Mouse (Mus musculus) neural tube, embryonic 14.5 days (tissue): Measurements from ENCODE around the gene Cenpn. TPM values are rescaled to one million over a fixed set of nuclear protein-coding genes. Genes with fewer than 3 reads are reported as not detected.

Source experiments
- ATAC-seq: fragments of 200-750 bp; cut with Nextera tagmentation; 2 replicates; pipeline ENCODE4 v1.8.0; 2017; ENCODE audit warnings: low read depth, mild to moderate bottlenecking, moderate TSS enrichment, moderate library complexity
- H3K27ac ChIP-seq: fragments of 300-500 bp; sonication (generic); 2 replicates; pipeline ENCODE4 v1.5.1; 2014; ENCODE audit warnings: low read depth, mild to moderate bottlenecking, control low read depth, low read length, moderate library complexity, mixed read lengths
- H3K27me3 ChIP-seq: fragments of 300-500 bp; sonication (generic); 2 replicates; pipeline ENCODE4 v1.6.1; 2014; ENCODE audit warnings: low read length; ENCODE audit not compliant: control insufficient read depth, insufficient read depth
- H3K36me3 ChIP-seq: fragments of 300-500 bp; sonication (generic); 2 replicates; pipeline ENCODE4 v1.6.1; 2014; ENCODE audit warnings: low read length, mixed read lengths; ENCODE audit not compliant: control insufficient read depth, insufficient read depth
- H3K4me1 ChIP-seq: fragments of 300-500 bp; sonication (generic); 2 replicates; pipeline ENCODE4 v1.6.1; 2014; ENCODE audit warnings: low read length; ENCODE audit not compliant: control insufficient read depth, insufficient read depth
- H3K4me2 ChIP-seq: fragments of 300-500 bp; sonication (generic); 2 replicates; pipeline ENCODE4 v1.6.1; 2014; ENCODE audit warnings: mild to moderate bottlenecking, low read depth, low read length, control low read depth
- H3K4me3 ChIP-seq: fragments of 300-500 bp; sonication (generic); 2 replicates; pipeline ENCODE4 v1.5.1; 2014; ENCODE audit warnings: low read depth, low read length, control low read depth, mixed read lengths
- H3K9ac ChIP-seq: fragments of 300-500 bp; sonication (generic); replicated peaks from 2 replicates; pipeline ENCODE4 v1.6.1; 2014; ENCODE audit warnings: low read depth, mild to moderate bottlenecking, control low read depth, low read length, mixed read lengths
- H3K9me3 ChIP-seq: fragments of 300-500 bp; sonication (generic); 2 replicates; pipeline ENCODE4 v1.6.1; 2016; ENCODE audit warnings: low read length; ENCODE audit not compliant: control insufficient read depth
- WGBS: fragments of 180-500 bp; shearing (Covaris S2); extraction: QIAGEN DNeasy Blood & Tissue Kit; methylation state at CpG from one replicate; pipeline ENCODE4 v1.1.7; 2014; 5-methylcytosine and 5-hydroxymethylcytosine counted together
- polyA plus RNA-seq: library from polyadenylated mRNA; unstranded; fragments of >200 nt; fragmentation: Nextera tagmentation; extraction: Ambion mirVana; gene quantifications from 2 replicates; pipeline ENCODE4 v1.2.1, GENCODE M21; 2014

The Cenpn gene
- polyA plus RNA-seq, 1 experiment from 2014 or later = 7.1 TPM

DNA sequence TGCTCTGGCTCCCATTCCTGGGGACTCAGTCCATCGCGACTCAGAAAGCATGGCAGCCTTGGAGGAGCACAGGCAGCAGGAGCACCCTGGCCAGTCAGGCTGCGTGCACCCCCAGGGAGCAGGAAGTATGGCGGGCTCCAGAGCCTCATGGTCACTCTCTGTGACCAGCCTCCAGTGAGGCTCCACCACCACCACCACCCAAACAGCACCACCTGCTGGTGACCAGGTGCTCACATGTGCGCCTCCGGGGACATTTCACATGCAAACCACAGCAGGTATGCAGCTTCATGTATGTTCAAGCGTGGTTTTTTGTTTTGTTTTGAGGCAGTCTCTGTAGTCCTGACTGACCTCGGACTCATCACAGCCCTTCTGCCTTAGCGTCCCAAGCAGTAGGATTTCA, 6.3 kb downstream of the Cenpn start:
- H3K4me2 ChIP-seq = no peak overlapping the region
- no peaks in the 10 kb centered on the region for H3K27me3 ChIP-seq
- H3K9ac ChIP-seq = no peak overlapping the region
- no peak for ATAC-seq
- H3K9me3 ChIP-seq = no peaks in the 10 kb centered on the region
- H3K36me3 ChIP-seq = no peaks in the 10 kb centered on the region
- no peak overlapping the region for H3K4me3 ChIP-seq
- 83% methylated on average over 9 of the region's 9 CpGs for WGBS
- no peak overlapping the region for H3K27ac ChIP-seq
- H3K4me1 ChIP-seq = no peaks in the 10 kb centered on the region

DNA sequence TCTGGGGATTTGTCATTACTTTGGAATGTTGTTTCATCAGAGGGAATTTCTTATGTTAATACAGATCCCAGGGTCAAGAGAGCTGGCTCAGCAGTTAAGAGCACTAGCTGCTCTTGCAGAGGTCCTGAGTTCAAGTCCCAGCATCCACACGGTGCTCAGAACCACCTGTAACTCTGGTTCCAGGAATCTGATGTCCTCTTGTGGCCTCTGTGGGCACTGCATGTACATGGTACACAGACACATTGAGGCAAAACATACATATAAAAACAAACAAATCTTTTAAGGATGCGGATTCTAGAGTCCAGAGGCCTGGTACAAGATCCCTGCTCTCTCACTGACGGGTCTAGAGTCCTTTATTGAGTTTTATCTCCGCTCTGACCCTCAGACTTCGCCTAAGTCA, 7.1 kb downstream of the Cenpn start:
- no peak for ATAC-seq
- Histone ChIP-seq H3K9me3 (no peaks in the 10 kb centered on the region), H3K27ac (no peak overlapping the region), H3K36me3 (no peaks in the 10 kb centered on the region), H3K9ac (no peak overlapping the region), H3K4me1 (no peaks in the 10 kb centered on the region), H3K27me3 (no peaks in the 10 kb centered on the region), H3K4me3 (no peak overlapping the region), H3K4me2 (no peak overlapping the region)
- WGBS = 94% methylated on average over 5 of the region's 5 CpGs

DNA sequence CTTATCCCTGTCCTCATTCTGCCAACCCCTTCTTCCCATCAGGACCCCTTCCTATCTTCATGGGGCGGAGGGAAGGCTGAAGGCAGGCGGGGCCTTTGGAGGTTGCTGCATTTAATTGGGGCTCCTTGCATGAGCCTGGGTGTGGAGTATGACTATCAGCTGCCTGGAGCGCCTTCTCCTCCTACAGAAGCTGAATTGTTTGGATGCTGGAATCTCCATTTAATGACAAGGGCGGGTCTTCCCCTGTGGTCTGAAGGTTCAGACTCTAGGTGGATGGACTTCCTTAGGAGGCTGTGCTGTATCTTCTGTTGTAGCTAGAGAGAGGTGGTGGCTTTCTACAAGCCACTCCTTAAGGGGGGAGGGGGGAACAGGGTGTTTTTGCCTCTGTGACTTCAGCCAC, 13.4 kb downstream of the Cenpn start:
- H3K27ac ChIP-seq = no peak overlapping the region
- H3K4me2 ChIP-seq = no peak overlapping the region
- H3K4me3 ChIP-seq = no peak overlapping the region
- no peak overlapping the region for H3K9ac ChIP-seq
- no peaks in the 10 kb centered on the region for H3K4me1 ChIP-seq
- no peaks in the 10 kb centered on the region for H3K36me3 ChIP-seq
- H3K9me3 ChIP-seq = no peaks in the 10 kb centered on the region
- ATAC-seq = no peak
- 96% methylated on average over 4 of the region's 4 CpGs for whole genome bisulfite sequencing
- H3K27me3 ChIP-seq = no peaks in the 10 kb centered on the region

DNA sequence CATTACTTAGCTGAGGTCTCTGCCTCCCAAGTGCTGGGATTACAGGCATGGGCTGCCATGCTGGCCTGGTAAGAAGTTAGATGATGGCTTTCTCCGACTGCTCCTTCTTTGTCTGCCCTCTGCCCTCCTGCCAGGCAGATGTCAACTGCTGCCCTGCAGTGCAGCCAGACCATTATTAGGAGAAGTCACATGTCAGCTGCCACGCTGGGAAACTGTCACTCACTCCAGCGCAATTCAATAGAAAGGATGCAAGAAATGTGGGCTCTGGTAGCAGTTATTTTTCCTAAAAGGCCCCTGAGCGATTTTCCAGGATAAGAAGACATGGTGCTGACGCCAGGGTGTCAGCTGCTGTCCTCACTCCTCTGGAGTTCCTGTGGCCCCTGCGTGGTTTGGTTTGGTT, 14.0 kb downstream of the Cenpn start:
- H3K4me1 ChIP-seq = no peaks in the 10 kb centered on the region
- no peak overlapping the region for H3K4me2 ChIP-seq
- WGBS = 51% methylated on average over 6 of the region's 6 CpGs
- ATAC-seq = no peak
- H3K36me3 ChIP-seq = no peaks in the 10 kb centered on the region
- no peak overlapping the region for H3K4me3 ChIP-seq
- H3K27me3 ChIP-seq = no peaks in the 10 kb centered on the region
- H3K9me3 ChIP-seq = no peaks in the 10 kb centered on the region
- no peak overlapping the region for H3K27ac ChIP-seq
- H3K9ac ChIP-seq = no peak overlapping the region

DNA sequence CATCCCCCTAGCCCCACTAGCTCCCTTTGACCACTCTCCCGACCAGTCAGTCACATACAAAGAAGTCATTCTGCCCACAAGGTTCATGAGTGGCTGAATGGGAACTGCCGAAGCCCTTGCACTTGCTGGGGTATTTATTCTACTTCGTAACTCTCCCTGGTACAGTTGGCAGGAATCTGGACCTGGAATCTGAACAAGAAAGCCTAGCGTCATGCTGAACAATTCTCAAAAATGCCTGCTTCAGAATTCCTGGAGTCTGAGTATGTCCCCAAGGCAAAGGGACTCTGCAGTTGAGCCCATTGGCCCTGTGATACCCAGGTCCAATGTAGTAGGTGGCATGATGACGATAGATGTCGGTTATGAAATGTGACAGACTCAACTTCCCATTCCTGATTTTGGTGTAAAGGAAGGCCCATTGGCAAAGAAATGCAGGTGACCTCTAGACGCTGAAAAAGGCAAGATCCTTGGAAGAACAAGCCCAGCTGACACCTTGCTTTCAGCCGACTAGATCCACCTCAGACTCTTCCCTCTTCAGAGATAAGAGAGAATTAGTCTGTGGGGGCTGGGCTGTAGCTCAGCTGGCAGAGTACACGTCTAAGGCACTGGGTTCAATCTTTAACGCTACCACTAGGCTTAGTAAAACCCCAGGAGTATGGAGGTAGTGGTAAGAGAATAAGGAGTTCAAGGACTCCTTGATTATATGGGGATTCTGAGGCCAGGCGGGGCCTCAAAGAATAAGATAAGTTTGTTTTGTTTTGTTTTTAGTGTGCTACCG, 20.9 kb downstream of the Cenpn start:
- Histone ChIP-seq H3K36me3 (no peaks in the 10 kb centered on the region), H3K27me3 (no peaks in the 10 kb centered on the region), H3K9me3 (no peaks in the 10 kb centered on the region), H3K4me3 (peak overlapping the region; percentile 98; the same call in 1 of the 2 replicates), H3K4me1 (peaks cover 12% of the 10 kb centered on the region), H3K4me2 (peak overlapping the region; percentile 37; the same call in 1 of the 2 replicates), H3K9ac (no peak overlapping the region), H3K27ac (no peak overlapping the region)
- no peak for ATAC-seq
- 80% methylated on average over 12 of the region's 12 CpGs for WGBS

DNA sequence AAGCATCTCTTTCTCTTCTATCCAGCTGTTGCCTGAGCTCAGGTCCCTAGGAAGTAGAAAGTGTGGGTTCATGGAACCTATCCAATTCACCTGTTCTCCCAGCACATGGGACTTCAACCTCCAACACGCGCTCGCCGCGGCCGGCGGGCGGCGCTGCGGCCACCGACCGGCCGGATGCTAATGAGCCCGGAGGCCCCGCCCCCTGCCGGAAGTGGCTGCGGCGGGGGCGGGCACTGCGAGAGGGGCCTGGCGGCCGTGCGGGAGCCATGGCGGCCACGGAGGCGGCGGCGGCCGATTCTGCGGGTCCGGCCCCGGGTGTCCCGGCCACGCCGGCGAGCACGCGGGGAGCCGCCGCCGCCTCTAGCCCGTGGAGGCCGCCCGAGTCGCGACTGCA, 21.6 kb downstream of the Cenpn start, which contains the start of gene Atmin:
Gene Atmin (plus strand): TSS at position 233 of the 394 bp plus-strand sequence.
- under 1% methylated on average over 40 of the region's 46 CpGs for WGBS
- Histone ChIP-seq H3K36me3 (no peaks in the 10 kb centered on the region), H3K4me2 (peak within 1 kb of the TSS; percentile 88), H3K27ac (peak within 1 kb of the TSS; percentile 57), H3K9ac (peak within 1 kb of the TSS; percentile 77), H3K4me1 (peaks cover 12% of the 10 kb centered on the region), H3K4me3 (peak within 1 kb of the TSS; percentile 98), H3K9me3 (no peaks in the 10 kb centered on the region), H3K27me3 (no peaks in the 10 kb centered on the region)
- ATAC-seq = peak; percentile 89

DNA sequence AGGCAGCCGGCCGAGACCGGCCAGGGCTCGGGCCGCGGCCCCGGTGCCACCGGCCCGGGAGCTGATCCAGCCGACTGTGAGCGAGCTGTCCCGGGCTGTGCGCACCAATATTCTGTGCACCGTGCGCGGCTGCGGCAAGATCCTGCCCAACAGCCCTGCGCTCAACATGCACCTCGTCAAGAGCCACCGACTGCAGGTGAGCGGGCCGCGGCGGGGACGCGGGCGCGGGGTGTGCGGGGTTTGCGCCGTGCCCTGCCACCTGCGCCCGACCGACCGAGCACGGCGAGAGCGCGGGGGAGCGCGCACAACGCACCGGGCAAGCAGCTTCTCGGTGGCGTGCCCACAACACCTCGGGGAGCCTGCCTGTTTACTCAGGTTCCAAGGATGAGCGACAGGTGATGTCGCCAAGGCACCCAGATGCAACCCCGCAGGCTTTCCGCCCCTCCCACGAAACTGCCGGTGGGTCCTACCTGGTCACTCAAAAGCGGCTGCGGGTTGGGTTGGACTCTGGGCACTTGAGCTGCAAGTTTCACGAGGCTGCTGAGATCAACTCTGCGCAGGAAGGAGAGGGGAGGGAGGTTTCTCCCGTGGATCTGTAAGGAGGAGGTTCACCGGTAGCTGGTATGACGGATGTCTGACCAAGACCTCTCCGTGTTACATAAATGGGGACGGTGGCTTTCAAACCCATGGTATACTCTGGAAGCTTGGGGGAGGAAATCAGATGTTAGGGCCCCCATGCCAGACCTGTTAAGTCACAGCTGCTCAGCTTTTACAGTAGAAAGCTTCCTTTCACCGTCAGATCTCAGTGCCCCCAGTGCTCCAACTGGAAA, 22.2 kb downstream of the Cenpn start:
- Histone ChIP-seq H3K4me1 (peaks cover 12% of the 10 kb centered on the region), H3K27ac (peak overlapping the region; percentile 57), H3K4me2 (peak overlapping the region; percentile 88), H3K9ac (peak overlapping the region; percentile 77), H3K4me3 (peak overlapping the region; percentile 98), H3K27me3 (no peaks in the 10 kb centered on the region), H3K9me3 (no peaks in the 10 kb centered on the region), H3K36me3 (no peaks in the 10 kb centered on the region)
- under 1% methylated on average over 53 of the region's 62 CpGs for WGBS
- peak; percentile 79 for ATAC-seq

DNA sequence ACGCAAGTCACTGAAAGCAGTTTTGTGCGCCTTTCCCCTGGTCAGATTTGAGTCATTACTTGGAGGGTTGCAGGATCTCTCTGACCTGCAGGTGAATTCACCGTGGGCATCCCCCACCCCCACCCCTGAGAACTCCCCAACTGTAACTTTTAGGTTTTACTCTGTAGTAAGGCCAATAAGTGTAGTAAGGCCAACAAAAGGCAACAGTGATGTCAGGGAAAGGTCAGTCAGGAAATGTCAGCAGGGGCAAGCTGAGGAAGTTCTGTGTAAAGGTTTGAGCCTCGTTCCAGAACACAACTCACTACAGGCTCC, 22.8 kb downstream of the Cenpn start:
- no peaks in the 10 kb centered on the region for H3K27me3 ChIP-seq
- no peak overlapping the region for H3K27ac ChIP-seq
- H3K4me2 ChIP-seq = peak overlapping the region; percentile 88
- H3K4me3 ChIP-seq = peak overlapping the region; percentile 98
- WGBS = 15% methylated on average over 4 of the region's 4 CpGs
- peak overlapping the region; percentile 77 for H3K9ac ChIP-seq
- H3K4me1 ChIP-seq = peaks cover 12% of the 10 kb centered on the region
- H3K9me3 ChIP-seq = no peaks in the 10 kb centered on the region
- H3K36me3 ChIP-seq = no peaks in the 10 kb centered on the region
- no peak for ATAC-seq
